13 mouse cellular contexts compared by ENCODE assay signal in genomic region chr4:63725981-63726380, GRCm38 (mm10). TPM values are rescaled to one million over a fixed set of nuclear protein-coding genes. Genes with fewer than 3 reads are reported as not detected.
DNase-seq lines count a peak whose midpoint lies in the region; ATAC-seq and TF ChIP-seq lines count a peak whose summit lies in the region.
"Had no signal": no experiment of that assay in that cellular context is flagged by ENCODE, and none has a peak within 500 bp of the region (broad histone marks: within the 10 kb centered on the region; RNA-seq: fewer than 3 reads in every experiment).

No protein-coding gene starts in this region.

- H3K27ac ChIP-seq in forebrain, embryonic 16.5 days (ENCODE audit: low read length): no peak overlapping the region
- H3K27ac ChIP-seq in forebrain, postnatal 0 days (ENCODE audit: low read depth, low read length): no peak overlapping the region
- H3K27ac ChIP-seq: embryonic facial prominence, embryonic 15.5 days; liver, embryonic 13.5 days had no signal

- DNase-seq in forebrain, postnatal 0 days: no peak
- DNase-seq in Patski (ENCODE audit: low read depth, low spot score): peak; percentile 91
- peak; percentile 98 for DNase-seq in gonadal fat pad, adult 2 months (ENCODE audit: low read depth)
- peak; percentile 29 for DNase-seq in lung, postnatal 14 days
- no peak for DNase-seq in thymus, postnatal 10 days (ENCODE audit: low spot score in 2 of 2)
- no peak for DNase-seq in urinary bladder, postnatal 4 days (ENCODE audit: low spot score in 2 of 2)
- DNase-seq: heart, postnatal 10 days; liver, embryonic 13.5 days had no signal

- H3K4me2 ChIP-seq in forebrain, embryonic 16.5 days (ENCODE audit: low read length): no peak overlapping the region
- no peak overlapping the region for H3K4me2 ChIP-seq in forebrain, postnatal 0 days (ENCODE audit: low read depth)
- H3K4me2 ChIP-seq: embryonic facial prominence, embryonic 15.5 days; liver, embryonic 13.5 days had no signal

- H3K9me3 ChIP-seq in forebrain, embryonic 16.5 days (ENCODE audit: control insufficient read depth, low read length): no peaks in the 10 kb centered on the region
- no peaks in the 10 kb centered on the region for H3K9me3 ChIP-seq in forebrain, postnatal 0 days (ENCODE audit: low read length)
- H3K9me3 ChIP-seq: embryonic facial prominence, embryonic 15.5 days; liver, embryonic 13.5 days had no signal

- no peak overlapping the region for H3K4me3 ChIP-seq in forebrain, embryonic 16.5 days (replicated peaks; ENCODE audit: low read length)
- no peak overlapping the region for H3K4me3 ChIP-seq in forebrain, postnatal 0 days (ENCODE audit: low read depth, low read length)
- H3K4me3 ChIP-seq: embryonic facial prominence, embryonic 15.5 days; liver, embryonic 13.5 days had no signal

- in situ Hi-C loops in Patski (cut with MboI; ENCODE audit: low pct_unique_long_range_greater_than_20kb): no loop called here

- peaks cover 2% of the 10 kb centered on the region; the same call in 1 of the 2 replicates for H3K27me3 ChIP-seq in forebrain, embryonic 16.5 days (replicated peaks; ENCODE audit: control insufficient read depth, insufficient read depth, low read length)
- no peaks in the 10 kb centered on the region for H3K27me3 ChIP-seq in forebrain, postnatal 0 days (ENCODE audit: insufficient read depth, low read length)
- no peaks in the 10 kb centered on the region for H3K27me3 ChIP-seq in Patski
- H3K27me3 ChIP-seq: embryonic facial prominence, embryonic 15.5 days; liver, embryonic 13.5 days had no signal

- peaks cover 5% of the 10 kb centered on the region; the same call in 1 of the 2 replicates for H3K4me1 ChIP-seq in forebrain, embryonic 16.5 days (replicated peaks; ENCODE audit: control insufficient read depth, insufficient read depth, low read length)
- no peaks in the 10 kb centered on the region for H3K4me1 ChIP-seq in forebrain, postnatal 0 days (ENCODE audit: insufficient read depth)
- H3K4me1 ChIP-seq: embryonic facial prominence, embryonic 15.5 days; liver, embryonic 13.5 days had no signal

- no peaks in the 10 kb centered on the region for H3K36me3 ChIP-seq in forebrain, embryonic 16.5 days (ENCODE audit: control insufficient read depth, insufficient read depth)
- H3K36me3 ChIP-seq in forebrain, postnatal 0 days (ENCODE audit: insufficient read depth): no peaks in the 10 kb centered on the region
- H3K36me3 ChIP-seq: embryonic facial prominence, embryonic 15.5 days; liver, embryonic 13.5 days had no signal

- ATAC-seq in forebrain, embryonic 16.5 days: peak; percentile 62; the same call in 1 of the 2 replicates
- ATAC-seq in forebrain, postnatal 0 days: no peak
- peak; percentile 98 for ATAC-seq in Patski
- ATAC-seq in megakaryocyte-erythroid progenitor cell, adult 5-6 weeks (replicated peaks; ENCODE audit: low FRiP score, low TSS enrichment, poor library complexity, severe bottlenecking): no peak
- ATAC-seq: inflammation-experienced regulatory T-cells, adult 6 months had no signal

- CTCF ChIA-PET in Patski (lab: Charles Lee): interaction anchor here (0.8 to 1.9 kb wide), 3 partner anchors 8 to 39 kb away, joined by 3 to 6 read pairs (median 4); no protein-coding TSS in a partner anchor

- TF ChIP-seq CTCF in forebrain, postnatal 0 days (IDR thresholded peaks at IDR 0.05; ENCODE audit: low read depth): no peak
- TF ChIP-seq CTCF in Patski (IDR thresholded peaks at IDR 0.05): no peak

- WGBS in forebrain, embryonic 16.5 days: 18% methylated on average over 5 of the region's 5 CpGs
- WGBS in forebrain, postnatal 0 days: 24% methylated on average over 5 of the region's 5 CpGs

- H3K9ac ChIP-seq in forebrain, embryonic 16.5 days (replicated peaks; ENCODE audit: low read depth, low read length): no peak overlapping the region
- no peak overlapping the region for H3K9ac ChIP-seq in forebrain, postnatal 0 days
- H3K9ac ChIP-seq: embryonic facial prominence, embryonic 15.5 days; liver, embryonic 13.5 days had no signal

- POLR2A ChIA-PET in Patski (lab: Charles Lee): interaction anchor here (0.6 kb wide), 1 partner anchor 19 kb away, joined by 3 read pairs; no protein-coding TSS in a partner anchor

RNA-seq across cellular contexts. Expression of gene Tnfsf15, which starts 18.9 kb away (rescaled TPM):
- not detected in 2 replicates for polyA plus RNA-seq in forebrain, embryonic 16.5 days (2015; fragmentation: Nextera tagmentation; extraction: Ambion mirVana)
- 0.15 TPM in 1 of 2 replicates, not detected in the other for total RNA-seq in forebrain, postnatal 0 days (2014; rRNA removed)
- not detected in 2 replicates for polyA plus RNA-seq in forebrain, postnatal 0 days (2015; fragmentation: Nextera tagmentation; extraction: Ambion mirVana)
- 0.03 TPM for polyA plus RNA-seq in Patski (2021)
- 0.19 and 0.22 TPM in 2 replicates for polyA plus RNA-seq in gonadal fat pad, adult 2 months (2012; rRNA removed)
- not detected in 2 replicates for total RNA-seq in megakaryocyte-erythroid progenitor cell, adult 5-6 weeks (2014; fragmentation: Nextera tagmentation)
- total RNA-seq in megakaryocyte-erythroid progenitor cell, adult 5-6 weeks (2017): not detected in 2 replicates
- total RNA-seq: gastrocnemius, postnatal 4 days; heart, postnatal 10 days had no signal

Comparison
In these comparisons a context has a peak if more than half of its experiments do, and no peak if none do; other contexts are left out.
1. ATAC-seq: peak in forebrain, embryonic 16.5 days (single experiment) and Patski (single experiment); none in forebrain, postnatal 0 days (single experiment) and megakaryocyte-erythroid progenitor cell, adult 5-6 weeks (single experiment).
2. DNase-seq: peak in Patski (single experiment), gonadal fat pad, adult 2 months (single experiment) and lung, postnatal 14 days (single experiment); none in forebrain, postnatal 0 days (single experiment), thymus, postnatal 10 days (0 of 2) and urinary bladder, postnatal 4 days (0 of 2).